Mouse (Mus musculus) bone marrow macrophage, adult 2 months (primary cell): ENCODE data around the gene Kcnj5.

ENCODE experiments used
- CTCF ChIP-seq: IDR thresholded peaks from 2 replicates; pipeline ENCODE4 v1.5.1; 2012; ENCODE audit warnings: low read depth, mild to moderate bottlenecking, low read length, moderate library complexity
- POLR2A ChIP-seq: IDR thresholded peaks from 2 replicates; pipeline ENCODE4 v1.6.1; 2012; ENCODE audit warnings: mild to moderate bottlenecking, low read depth, low read length, borderline replicate concordance

- TF ChIP-seq POLR2A (no peak), CTCF (no peak)
These were observed 48.9 kb downstream of the Kcnj5 start for GRCm38 (mm10) chr9:32295061-32295800.
